Mouse (Mus musculus): ENCODE results near the gene Xpo4. TPM values are rescaled to one million over a fixed set of nuclear protein-coding genes. Genes with fewer than 3 reads are reported as not detected.

Xpo4 gene
- polyA plus RNA-seq, 3 experiments from 2014 or later = 24.6 to 32.2 (median 29.7) TPM

GRCm38 (mm10) chr14:57535646-57536045 is 129.6 kb downstream of the Xpo4 start:
- ATAC-seq = no peak

GRCm38 (mm10) chr14:57534961-57535360 is 130.3 kb downstream of the Xpo4 start:
- ATAC-seq = no peak

GRCm38 (mm10) chr14:57534346-57534745 is 130.9 kb downstream of the Xpo4 start:
- ATAC-seq = no peak

GRCm38 (mm10) chr14:57533841-57534240 is 131.4 kb downstream of the Xpo4 start:
- ATAC-seq = no peak

GRCm38 (mm10) chr14:57533214-57533613 is 132.0 kb downstream of the Xpo4 start:
- no peak for ATAC-seq

- ATAC-seq = no peak
Measured at GRCm38 (mm10) chr14:57532577-57532976, 132.7 kb downstream of the Xpo4 start.

GRCm38 (mm10) chr14:57529786-57530515 is 135.3 kb downstream of the Xpo4 start:
- ATAC-seq = no peak

- ATAC-seq = no peak
Measured at GRCm38 (mm10) chr14:57529086-57529785, 136.0 kb downstream of the Xpo4 start.

GRCm38 (mm10) chr14:57527598-57527997 is 137.6 kb downstream of the Xpo4 start:
- ATAC-seq = no peak

Other genes starting within 250 kb of the Xpo4 start
- 1 to 10 TPM; 2.0 to 4.1 (median 3.8) TPM for gene Ift88, start 241.4 kb downstream of the Xpo4 start, polyA plus RNA-seq (2017; shearing (Covaris generic))
- not detected for gene Il17d, start 140.7 kb downstream of the Xpo4 start, polyA plus RNA-seq (2017; shearing (Covaris generic))
- 100 to 1,000 TPM in 2 of 3 experiments, 10 to 100 TPM in 1; 90.1 to 134 (median 126) TPM for gene Eef1akmt1, start 93.8 kb downstream of the Xpo4 start, polyA plus RNA-seq (2017; shearing (Covaris generic))
- gene Gm49361, start 80.7 kb upstream of the Xpo4 start, polyA plus RNA-seq (2017; shearing (Covaris generic)) = not detected
- 10 to 100 TPM; 13.0 to 23.0 (median 20.1) TPM for gene Lats2, start 93.0 kb upstream of the Xpo4 start, polyA plus RNA-seq (2017; shearing (Covaris generic))
- 100 to 1,000 TPM; 170 to 224 (median 195) TPM for gene Sap18, start 132.8 kb upstream of the Xpo4 start, polyA plus RNA-seq (2017; shearing (Covaris generic))
- 10 to 100 TPM in 1 of 3 experiments, 1 to 10 TPM in 2; 2.4 to 22.5 (median 3.3) TPM for gene Ska3, start 160.8 kb upstream of the Xpo4 start, polyA plus RNA-seq (2017; shearing (Covaris generic))
- gene Mrpl57, start 160.8 kb upstream of the Xpo4 start, polyA plus RNA-seq (2017; shearing (Covaris generic)) = 100 to 1,000 TPM in 2 of 3 experiments, 10 to 100 TPM in 1; 88.4 to 144 (median 106) TPM
- 100 to 1,000 TPM; 173 to 226 (median 184) TPM for gene Zdhhc20, start 224.8 kb upstream of the Xpo4 start, polyA plus RNA-seq (2017; shearing (Covaris generic))